Mouse (Mus musculus): ENCODE results near the gene Irf2bpl.

The Irf2bpl gene

GRCm38 (mm10) chr12:86883280-86884196 lies 1.1 kb downstream of the Irf2bpl start:
- peak; percentile 74 for DNase-seq

DNA sequence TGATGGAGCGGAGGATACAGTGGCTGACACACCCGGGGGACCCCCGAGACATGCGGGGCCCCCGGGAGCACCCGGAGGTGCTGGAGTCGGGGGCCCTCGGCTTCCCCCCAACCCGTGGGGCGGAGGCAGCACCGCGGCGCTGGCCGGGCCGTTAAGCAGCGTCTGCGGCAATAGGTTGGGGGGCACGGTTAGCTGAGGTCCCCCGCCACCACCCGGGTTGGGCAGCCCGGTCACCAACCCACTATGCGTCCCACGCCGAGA lies 1.6 kb downstream of the Irf2bpl start:
- DNase-seq, result no peak

GRCm38 (mm10) chr12:86882279-86883018 lies 2.1 kb downstream of the Irf2bpl start:
- DNase-seq, result peak; percentile 70

DNA sequence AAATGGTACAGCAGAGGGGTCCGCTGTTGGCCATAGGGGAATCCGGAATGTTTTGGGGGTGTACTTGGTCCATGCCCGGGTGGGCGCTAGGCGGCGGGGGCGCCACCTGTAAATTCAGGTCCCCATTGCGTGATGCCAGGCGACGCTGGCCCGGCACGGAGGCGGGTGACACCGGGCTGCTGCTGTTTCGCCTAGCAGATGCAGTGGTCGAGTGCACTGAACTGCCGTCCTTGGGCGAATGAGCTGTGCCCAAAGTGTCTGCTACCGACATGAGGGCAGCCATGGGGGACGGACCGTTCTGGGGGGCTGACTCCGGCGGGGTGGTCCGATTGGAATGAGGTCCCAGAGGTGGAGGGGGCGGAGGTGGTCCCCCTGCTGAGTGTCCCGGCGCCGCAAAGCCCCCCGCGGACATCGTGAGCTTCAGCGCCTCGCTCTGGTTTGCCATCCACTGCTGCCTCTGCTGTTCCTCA lies 2.8 kb downstream of the Irf2bpl start:
- no peak for DNase-seq

DNA sequence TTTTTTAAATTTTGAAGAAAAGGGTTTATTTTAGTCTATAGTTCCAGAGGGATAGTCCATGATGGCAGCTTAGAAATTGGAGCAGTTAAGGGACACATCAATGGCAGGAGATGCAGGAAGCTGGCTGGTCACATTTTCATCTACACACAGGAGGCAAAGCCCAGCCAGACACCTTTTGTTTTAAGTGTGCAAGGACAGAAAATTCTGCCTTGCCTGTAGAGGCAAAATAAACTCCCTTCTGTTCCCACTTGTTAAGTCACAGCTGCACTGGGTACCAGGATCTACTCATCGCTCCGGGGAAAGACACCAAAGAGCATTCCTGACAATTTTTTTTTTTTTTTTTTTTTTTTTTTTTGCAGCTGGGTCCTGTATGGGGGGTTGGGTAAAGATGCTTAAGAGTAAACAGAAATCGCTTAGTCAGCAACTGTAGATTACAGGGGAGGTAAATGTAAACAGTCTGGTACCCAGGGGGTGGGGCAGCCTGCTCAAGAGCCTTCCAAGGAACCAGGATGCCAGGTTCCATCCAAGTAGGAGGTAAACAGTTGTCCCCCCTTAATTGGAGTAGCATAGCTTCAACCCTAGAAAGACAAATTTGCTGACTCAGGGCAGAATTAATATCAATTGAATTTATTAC lies 4.4 kb downstream of the Irf2bpl start:
- DNase-seq, result no peak

DNA sequence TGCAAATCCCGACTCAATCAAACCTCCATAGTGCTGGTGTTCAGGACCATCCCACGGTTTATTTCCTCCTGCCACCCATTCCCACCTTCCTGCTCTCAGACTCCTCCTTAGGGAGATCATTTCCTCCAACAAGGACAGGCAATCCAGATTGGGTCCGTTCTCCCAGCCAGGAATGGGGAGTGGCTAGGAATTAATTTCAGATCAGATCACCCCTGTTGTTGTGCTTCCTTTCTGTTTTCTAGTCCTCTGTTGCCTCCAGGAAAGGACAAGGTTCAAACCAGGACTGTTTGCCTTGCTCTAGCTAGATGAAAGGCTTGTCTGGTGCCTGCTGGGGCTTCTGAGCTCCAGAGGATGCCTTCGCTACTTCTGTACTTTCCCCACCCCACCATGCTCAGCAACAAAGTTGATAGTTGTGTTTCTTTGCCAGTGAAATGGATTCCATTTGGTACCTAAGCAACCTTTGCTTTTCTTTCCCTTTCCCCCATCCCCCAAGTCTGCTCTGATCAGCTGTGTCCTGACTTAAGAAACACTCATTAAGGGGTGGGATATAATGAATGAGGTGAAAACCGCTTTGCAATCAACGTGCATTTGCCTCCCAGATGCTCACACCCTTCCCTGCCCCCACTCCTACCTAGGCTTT lies 5.0 kb downstream of the Irf2bpl start:
- no peak for DNase-seq

DNA sequence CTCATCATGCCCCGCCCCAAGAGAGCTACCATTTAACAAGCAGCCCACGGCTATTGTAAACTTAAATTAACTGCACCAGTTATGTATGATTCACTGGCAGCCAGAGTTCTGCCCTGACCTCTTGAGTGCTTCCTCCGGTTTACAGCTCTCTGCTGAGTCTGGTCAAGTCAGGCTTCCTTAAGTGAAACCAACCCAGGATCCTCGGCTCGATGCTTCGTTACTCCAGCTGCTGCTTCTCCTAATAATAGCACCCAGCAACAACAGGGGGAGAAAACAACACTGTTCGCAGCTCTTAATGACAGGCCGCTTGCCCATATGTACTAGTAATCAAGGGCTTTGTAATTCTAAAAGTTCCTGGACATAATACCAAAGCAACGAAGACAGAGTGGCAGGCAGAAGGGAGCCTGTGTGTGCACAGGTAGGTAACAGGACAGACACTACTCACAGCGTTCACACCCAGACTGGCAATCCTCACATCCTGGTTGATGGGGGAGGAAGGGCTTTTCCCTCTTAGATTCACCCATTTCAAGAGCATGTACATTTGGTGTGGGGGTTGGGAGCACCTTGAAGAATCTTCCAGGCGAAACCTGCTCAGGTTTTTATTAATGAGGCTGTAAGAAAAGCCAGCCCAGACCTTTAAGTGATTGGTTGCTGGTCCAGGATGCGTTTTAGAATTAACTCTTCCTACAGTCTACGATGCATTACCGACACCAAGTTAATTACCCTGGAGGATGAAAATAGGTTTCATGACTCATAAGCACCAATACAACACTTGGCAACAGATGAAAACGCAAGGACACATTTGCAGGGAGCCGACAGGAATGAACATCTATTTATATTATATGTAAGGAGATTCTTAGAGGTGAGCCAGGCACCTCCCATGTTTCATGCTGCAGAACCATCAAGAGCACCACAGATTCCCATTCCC lies 5.9 kb downstream of the Irf2bpl start:
- DNase-seq, result no peak

DNA sequence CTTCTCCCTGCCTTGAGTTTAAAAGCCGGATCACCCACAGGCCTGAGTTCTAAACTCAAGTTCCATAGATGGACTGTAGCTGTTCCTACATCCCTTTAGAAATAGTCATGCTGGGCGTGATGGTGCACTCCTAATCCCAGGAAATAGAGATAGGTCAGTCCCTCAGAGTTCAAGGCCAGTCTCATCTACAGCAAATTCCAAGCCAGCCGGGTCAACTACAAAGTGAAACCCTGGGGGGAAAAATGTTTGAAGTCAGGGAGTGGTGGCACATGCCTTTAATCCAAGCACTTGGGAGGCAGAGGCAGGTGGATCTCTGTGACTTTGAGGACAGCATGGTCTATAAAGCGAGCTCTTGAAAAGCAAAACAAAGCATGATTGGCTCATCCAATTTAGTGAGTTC lies 7.6 kb downstream of the Irf2bpl start:
- DNase-seq, result no peak

GRCm38 (mm10) chr12:86876116-86876515 lies 8.5 kb downstream of the Irf2bpl start:
- no peak for DNase-seq

GRCm38 (mm10) chr12:86872335-86873040 lies 12.1 kb downstream of the Irf2bpl start:
- DNase-seq, result no peak

DNA sequence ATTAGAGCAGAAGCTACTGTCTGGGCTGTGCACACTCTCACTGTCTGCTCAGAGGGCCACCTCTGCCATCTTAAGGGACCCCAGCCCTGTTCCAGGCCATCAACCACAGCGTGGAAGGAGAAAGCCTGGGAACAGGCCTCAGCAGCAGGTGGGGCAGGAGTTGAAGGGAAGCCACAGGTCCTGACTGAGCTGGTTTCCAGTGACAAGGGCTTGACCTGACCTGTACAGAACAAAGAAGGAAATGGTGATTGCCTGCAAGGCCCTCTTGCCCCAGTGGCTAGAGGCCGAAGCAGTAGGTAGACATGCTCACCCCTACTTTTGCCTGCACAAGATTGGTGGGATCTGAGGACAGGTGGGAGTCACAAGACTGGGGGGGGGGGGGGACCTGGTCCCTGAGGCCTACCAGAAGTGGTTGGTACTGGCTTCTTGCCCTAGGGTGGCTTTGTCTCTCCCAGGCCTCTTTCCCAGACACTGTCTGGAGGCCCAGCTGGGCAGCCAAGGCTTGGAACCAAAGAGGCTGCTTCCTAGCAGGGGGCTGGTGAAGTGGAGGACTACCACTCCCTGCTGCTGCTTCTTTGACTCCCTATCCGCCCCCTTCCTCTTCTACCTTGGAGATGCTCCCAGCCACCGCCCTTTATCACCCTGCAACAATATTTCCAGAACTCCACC lies 12.8 kb downstream of the Irf2bpl start:
- no peak for DNase-seq

DNA sequence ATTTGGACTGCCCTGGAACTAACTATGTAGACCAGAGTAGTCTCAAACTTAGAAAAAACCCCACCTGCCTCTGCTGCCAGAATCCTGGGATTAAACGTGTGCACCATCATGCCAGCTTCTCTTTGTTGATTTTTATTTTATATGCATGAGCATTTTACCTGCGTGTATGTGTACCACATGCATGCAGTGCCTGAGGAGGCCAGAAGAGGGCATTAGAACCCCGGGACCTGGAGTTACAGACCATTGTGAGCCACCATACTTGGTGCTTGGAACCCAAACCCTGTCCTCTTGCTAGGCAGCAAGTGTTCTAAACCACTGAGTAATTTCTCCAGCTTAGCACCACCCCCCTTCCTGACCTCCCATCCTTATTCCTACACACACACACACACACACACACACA lies 13.6 kb downstream of the Irf2bpl start:
- no peak for DNase-seq

GRCm38 (mm10) chr12:86869761-86870160 lies 14.8 kb downstream of the Irf2bpl start:
- no peak for DNase-seq

DNA sequence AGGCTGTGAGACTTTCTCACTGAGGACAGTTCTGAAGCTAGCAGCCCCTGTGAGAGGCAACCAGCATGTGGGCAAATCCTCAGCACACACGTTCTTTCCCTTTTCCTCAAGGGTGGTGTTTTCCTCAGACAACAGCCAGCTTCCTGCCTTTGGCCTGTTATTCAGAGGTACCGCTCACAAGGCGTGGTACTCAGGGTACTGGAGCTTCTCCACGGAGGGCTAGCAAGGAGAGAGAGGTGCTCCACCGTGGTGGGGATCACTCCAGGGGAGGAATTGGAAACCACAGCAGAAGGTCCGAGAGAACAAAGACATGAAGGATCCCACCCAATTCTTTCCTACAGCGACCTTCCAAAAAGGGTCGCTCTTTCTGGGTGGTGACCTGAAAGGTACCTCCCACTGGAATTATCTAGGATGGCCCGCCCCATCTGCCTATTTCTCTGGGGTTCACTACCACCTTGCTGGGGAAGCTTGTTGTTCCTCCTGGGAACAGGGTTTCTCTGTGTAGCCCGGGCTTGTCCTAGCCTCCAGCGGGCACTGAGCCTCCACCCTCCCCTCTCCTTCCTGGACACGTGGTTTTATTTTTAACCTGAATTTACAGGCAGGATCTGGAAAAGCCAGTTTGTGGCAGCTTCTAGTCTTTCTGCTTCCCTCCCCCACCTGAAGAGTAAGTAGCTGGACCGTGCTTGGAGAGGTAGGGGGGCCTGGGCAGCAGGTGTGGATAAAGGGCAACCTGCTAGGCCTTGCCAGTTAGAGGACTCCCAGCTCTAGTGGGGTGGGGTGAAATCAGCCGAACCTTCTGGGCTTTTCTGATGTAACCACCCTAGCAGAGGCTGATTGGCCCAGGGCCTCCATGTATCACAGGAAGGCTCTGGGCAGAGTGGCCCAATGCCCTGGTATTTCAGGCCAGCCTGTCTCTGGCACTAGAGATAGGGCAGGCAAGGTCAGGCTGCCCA lies 17.1 kb downstream of the Irf2bpl start:
- peak; percentile 71 for DNase-seq

GRCm38 (mm10) chr12:86864316-86865020 lies 20.1 kb downstream of the Irf2bpl start:
- DNase-seq, result no peak

GRCm38 (mm10) chr12:86859924-86860790 lies 24.4 kb downstream of the Irf2bpl start:
- no peak for DNase-seq

GRCm38 (mm10) chr12:86858983-86859872 lies 25.4 kb downstream of the Irf2bpl start:
- no peak for DNase-seq

All from cerebellum, adult 11 months (tissue).